Mouse (Mus musculus): ENCODE measurements at regions not wholly inside any gene's neighbourhood (a gene's known extent, or its start where the extent isn't known, plus 50 kb on each side); places are given as distances from the start of the nearest gene placed in this dataset.
"Not testable (repeated sequence)": the region's sequence is repeated elsewhere in the genome, so short reads cannot be mapped to it uniquely, and the experiment has no call there.

DNA sequence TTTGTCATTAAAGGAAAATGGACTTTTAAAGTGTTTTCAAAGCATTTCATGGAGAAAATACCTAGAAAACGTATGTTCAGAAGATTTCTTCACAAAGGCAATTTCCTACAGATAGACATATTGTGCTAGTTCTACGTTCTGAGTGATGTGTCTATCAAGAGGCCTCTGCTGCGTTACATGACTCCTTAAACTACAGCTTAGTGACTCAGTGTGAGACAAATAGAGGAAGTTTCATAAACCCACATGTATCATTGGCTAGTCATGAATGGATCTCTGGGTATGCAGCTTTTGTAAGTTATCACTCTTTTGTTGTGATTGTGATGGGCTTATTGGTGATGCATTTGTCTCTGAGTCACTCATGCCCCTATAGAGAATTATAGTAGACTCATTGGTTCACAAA, 1067.3 kb upstream of the Sel1l start:
- Histone ChIP-seq H3K27me3 (replicated peaks; ENCODE audit: control insufficient read depth, insufficient read depth, low read length) (no peaks in the 10 kb centered on the region), H3K4me3 (replicated peaks; ENCODE audit: low read length) (no peak overlapping the region), H3K9me3 (ENCODE audit: control insufficient read depth, low read length) (no peaks in the 10 kb centered on the region), H3K4me1 (replicated peaks; ENCODE audit: control insufficient read depth, insufficient read depth, low read length) (no peaks in the 10 kb centered on the region), H3K27ac (ENCODE audit: low read length) (no peak overlapping the region), H3K4me2 (ENCODE audit: low read length) (no peak overlapping the region), H3K9ac (replicated peaks; ENCODE audit: low read depth, low read length) (no peak overlapping the region), H3K36me3 (ENCODE audit: control insufficient read depth, insufficient read depth) (no peaks in the 10 kb centered on the region)
- no peak for ATAC-seq
- WGBS: 82% methylated on average over 3 of the region's 3 CpGs

DNA sequence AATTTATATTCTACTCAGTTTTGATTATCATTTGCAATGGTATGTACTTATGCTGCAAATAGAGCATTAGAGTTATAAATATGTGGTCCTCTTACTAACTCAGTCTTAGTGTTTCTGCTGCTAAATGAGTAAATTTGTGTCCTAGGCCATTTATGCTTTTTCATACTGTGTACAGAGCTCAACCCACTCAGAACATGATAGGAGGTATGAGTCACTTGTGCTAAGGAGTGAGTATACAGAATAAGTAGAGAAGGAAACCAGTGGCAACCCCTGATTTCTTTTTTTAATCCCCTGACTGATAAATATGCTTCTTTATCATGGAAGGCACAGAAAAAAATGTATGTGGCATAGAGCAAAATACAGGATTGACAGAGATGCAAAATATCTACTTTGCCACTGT, 1066.8 kb upstream of the Sel1l start:
- no peaks in the 10 kb centered on the region for H3K4me1 ChIP-seq (replicated peaks; ENCODE audit: control insufficient read depth, insufficient read depth, low read length)
- H3K9me3 ChIP-seq (ENCODE audit: control insufficient read depth, low read length): no peaks in the 10 kb centered on the region
- no peaks in the 10 kb centered on the region for H3K27me3 ChIP-seq (replicated peaks; ENCODE audit: control insufficient read depth, insufficient read depth, low read length)
- ATAC-seq: no peak
- H3K4me3 ChIP-seq (replicated peaks; ENCODE audit: low read length): no peak overlapping the region
- no peak overlapping the region for H3K27ac ChIP-seq (ENCODE audit: low read length)
- H3K9ac ChIP-seq (replicated peaks; ENCODE audit: low read depth, low read length): no peak overlapping the region
- H3K36me3 ChIP-seq (ENCODE audit: control insufficient read depth, insufficient read depth): no peaks in the 10 kb centered on the region
- no peak overlapping the region for H3K4me2 ChIP-seq (ENCODE audit: low read length)

DNA sequence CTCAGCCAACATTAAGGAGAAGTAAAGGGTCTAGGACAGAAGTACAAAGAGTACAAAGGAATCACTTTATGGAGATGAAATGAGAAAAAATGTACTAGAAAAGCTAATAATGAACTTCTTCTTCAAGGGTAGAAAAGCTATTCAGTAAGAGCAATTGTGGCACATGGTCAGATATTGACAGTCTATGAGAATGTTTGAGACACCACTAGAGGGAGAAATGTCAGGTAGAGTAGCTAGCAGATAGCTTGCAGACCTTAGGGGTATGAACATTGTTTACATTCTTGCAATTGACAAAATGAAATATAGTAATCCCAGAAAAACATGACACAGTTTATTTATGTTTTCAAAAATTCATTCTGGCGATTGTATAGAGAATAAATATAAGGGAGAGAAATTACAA, 1066.2 kb upstream of the Sel1l start:
- WGBS: 87% methylated on average over 1 of the region's 1 CpGs
- Histone ChIP-seq H3K9me3 (ENCODE audit: control insufficient read depth, low read length) (no peaks in the 10 kb centered on the region), H3K27ac (ENCODE audit: low read length) (no peak overlapping the region), H3K4me1 (replicated peaks; ENCODE audit: control insufficient read depth, insufficient read depth, low read length) (no peaks in the 10 kb centered on the region), H3K27me3 (replicated peaks; ENCODE audit: control insufficient read depth, insufficient read depth, low read length) (no peaks in the 10 kb centered on the region), H3K4me3 (replicated peaks; ENCODE audit: low read length) (no peak overlapping the region), H3K4me2 (ENCODE audit: low read length) (no peak overlapping the region), H3K9ac (replicated peaks; ENCODE audit: low read depth, low read length) (no peak overlapping the region), H3K36me3 (ENCODE audit: control insufficient read depth, insufficient read depth) (no peaks in the 10 kb centered on the region)
- ATAC-seq: no peak

DNA sequence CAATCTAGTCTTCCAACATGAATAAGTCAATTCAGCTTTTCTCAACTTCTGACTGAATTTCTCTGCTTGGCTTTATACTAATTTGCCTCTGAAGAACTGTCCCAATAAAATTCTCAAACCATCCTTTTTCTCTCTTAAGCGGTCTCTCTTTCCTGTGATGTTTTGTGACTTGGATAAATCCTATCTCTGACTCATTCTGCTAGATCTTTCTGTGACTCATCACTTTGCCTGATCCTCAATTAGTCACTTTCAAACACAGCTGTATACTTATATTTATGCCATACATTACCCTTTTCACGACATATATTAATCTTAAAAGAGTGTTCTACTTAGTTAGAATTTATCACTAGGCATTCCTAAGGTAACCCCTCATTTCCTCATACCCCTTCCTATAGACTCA, 1055.4 kb upstream of the Sel1l start:
- no peak for ATAC-seq
- H3K4me1 ChIP-seq (replicated peaks; ENCODE audit: control insufficient read depth, insufficient read depth, low read length): no peaks in the 10 kb centered on the region
- no peaks in the 10 kb centered on the region for H3K27me3 ChIP-seq (replicated peaks; ENCODE audit: control insufficient read depth, insufficient read depth, low read length)
- H3K9me3 ChIP-seq (ENCODE audit: control insufficient read depth, low read length): no peaks in the 10 kb centered on the region
- WGBS: 86% methylated on average over 2 of the region's 2 CpGs
- no peaks in the 10 kb centered on the region for H3K36me3 ChIP-seq (ENCODE audit: control insufficient read depth, insufficient read depth)
- no peak overlapping the region for H3K9ac ChIP-seq (replicated peaks; ENCODE audit: low read depth, low read length)
- H3K4me2 ChIP-seq (ENCODE audit: low read length): no peak overlapping the region
- H3K27ac ChIP-seq (ENCODE audit: low read length): no peak overlapping the region
- H3K4me3 ChIP-seq (replicated peaks; ENCODE audit: low read length): no peak overlapping the region

DNA sequence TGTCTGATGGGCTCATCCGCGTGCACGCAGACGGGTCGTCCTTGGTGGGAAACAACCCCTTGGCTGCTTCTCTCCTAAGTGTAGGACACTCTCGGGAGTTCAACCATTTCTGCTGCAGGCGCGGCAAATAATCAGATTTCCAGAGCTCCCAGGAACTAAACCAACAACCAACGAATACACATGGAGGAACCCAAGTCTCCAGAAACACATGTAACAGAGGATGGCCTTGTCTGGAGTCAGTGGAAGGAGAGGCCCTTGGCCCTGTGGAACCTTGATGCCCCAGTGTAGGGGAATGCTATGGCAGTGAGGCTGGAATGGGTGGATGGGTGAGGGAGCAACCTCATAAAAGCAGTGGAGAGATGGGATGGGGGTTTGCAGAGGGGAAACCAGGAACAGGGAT, 1043.4 kb upstream of the Sel1l start:
- no peaks in the 10 kb centered on the region for H3K9me3 ChIP-seq (ENCODE audit: control insufficient read depth, low read length)
- H3K36me3 ChIP-seq (ENCODE audit: control insufficient read depth, insufficient read depth): no peaks in the 10 kb centered on the region
- H3K27me3 ChIP-seq (replicated peaks; ENCODE audit: control insufficient read depth, insufficient read depth, low read length): no peaks in the 10 kb centered on the region
- no peak overlapping the region for H3K27ac ChIP-seq (ENCODE audit: low read length)
- no peak overlapping the region for H3K4me2 ChIP-seq (ENCODE audit: low read length)
- no peak overlapping the region for H3K9ac ChIP-seq (replicated peaks; ENCODE audit: low read depth, low read length)
- H3K4me1 ChIP-seq (replicated peaks; ENCODE audit: control insufficient read depth, insufficient read depth, low read length): no peaks in the 10 kb centered on the region
- 95% methylated on average over 4 of the region's 9 CpGs for WGBS
- no peak overlapping the region for H3K4me3 ChIP-seq (replicated peaks; ENCODE audit: low read length)
- no peak for ATAC-seq

DNA sequence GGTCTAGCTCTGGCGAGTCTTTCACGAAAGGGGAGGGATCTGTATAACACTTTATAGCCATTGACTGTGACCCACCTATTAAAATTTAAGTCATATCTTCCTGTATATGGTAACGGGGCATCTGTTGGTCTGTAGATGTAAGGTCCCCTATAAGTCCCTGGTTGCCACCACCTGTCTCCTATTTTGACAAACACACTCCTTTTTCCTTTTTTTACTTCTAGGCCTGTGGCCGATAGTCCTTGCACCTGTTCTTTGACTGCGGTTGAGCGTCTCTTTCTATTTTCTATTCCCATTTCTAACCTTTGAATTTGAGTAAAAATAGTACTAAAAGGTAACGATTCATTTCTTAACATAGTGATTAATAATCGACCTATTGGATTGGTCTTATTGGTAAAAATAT, 1042.7 kb upstream of the Sel1l start:
- H3K4me3 ChIP-seq (replicated peaks; ENCODE audit: low read length); H3K27ac ChIP-seq (ENCODE audit: low read length); H3K4me1 ChIP-seq (replicated peaks; ENCODE audit: control insufficient read depth, insufficient read depth, low read length); H3K36me3 ChIP-seq (ENCODE audit: control insufficient read depth, insufficient read depth); H3K9me3 ChIP-seq (ENCODE audit: control insufficient read depth, low read length); H3K4me2 ChIP-seq (ENCODE audit: low read length); ATAC-seq; H3K9ac ChIP-seq (replicated peaks; ENCODE audit: low read depth, low read length); H3K27me3 ChIP-seq (replicated peaks; ENCODE audit: control insufficient read depth, insufficient read depth, low read length): not testable (repeated sequence)
- WGBS: no CpG with 5 or more reads among the region's 8 CpGs

DNA sequence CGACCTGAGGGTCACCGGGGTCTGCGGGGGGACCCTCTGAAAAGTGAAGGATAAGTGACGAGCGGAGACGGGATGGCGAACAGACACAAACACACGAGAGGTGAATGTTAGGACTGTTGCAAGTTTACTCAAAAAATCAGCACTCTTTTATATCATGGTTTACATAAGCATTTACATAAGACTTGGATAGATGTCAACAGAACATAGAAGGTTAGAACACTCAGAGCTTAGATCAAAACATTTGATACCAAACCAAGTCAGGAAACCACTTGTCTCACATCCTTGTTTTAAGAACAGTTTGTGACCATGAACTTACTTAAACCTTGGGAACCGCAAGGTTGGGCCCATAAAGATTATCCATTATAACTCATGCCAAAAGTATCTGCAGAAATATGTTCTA, 1042.2 kb upstream of the Sel1l start:
- H3K27ac ChIP-seq (ENCODE audit: low read length); H3K9me3 ChIP-seq (ENCODE audit: control insufficient read depth, low read length): not testable (repeated sequence)

DNA sequence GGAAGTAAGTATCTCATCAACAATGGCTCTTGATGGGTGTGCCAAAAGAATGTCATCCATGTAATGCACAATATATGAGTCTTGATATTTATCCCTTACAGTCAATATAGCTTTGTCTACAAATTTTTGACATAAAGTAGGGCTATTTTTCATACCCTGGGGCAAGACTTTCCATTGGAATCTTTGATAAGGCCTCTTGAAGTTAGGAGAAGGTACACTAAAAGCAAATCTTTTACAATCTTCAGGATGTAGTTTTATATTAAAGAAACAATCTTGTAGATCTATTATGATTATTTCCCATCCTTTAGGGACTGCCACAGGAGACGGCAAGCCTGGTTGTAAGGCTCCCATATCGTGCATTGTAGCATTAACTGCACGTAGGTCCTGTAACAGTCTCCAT, 1038.8 kb upstream of the Sel1l start:
- WGBS: 96% methylated on average over 3 of the region's 3 CpGs
- Histone ChIP-seq H3K9me3 (ENCODE audit: control insufficient read depth, low read length) (peaks cover 6% of the 10 kb centered on the region; the same call in 1 of the 2 replicates), H3K27me3 (replicated peaks; ENCODE audit: control insufficient read depth, insufficient read depth, low read length) (no peaks in the 10 kb centered on the region), H3K36me3 (ENCODE audit: control insufficient read depth, insufficient read depth) (no peaks in the 10 kb centered on the region), H3K27ac (ENCODE audit: low read length) (no peak overlapping the region), H3K4me1 (replicated peaks; ENCODE audit: control insufficient read depth, insufficient read depth, low read length) (no peaks in the 10 kb centered on the region), H3K4me3 (replicated peaks; ENCODE audit: low read length) (no peak overlapping the region), H3K9ac (replicated peaks; ENCODE audit: low read depth, low read length) (no peak overlapping the region), H3K4me2 (ENCODE audit: low read length) (no peak overlapping the region)
- no peak for ATAC-seq

More for the DNA sequence above, 1042.2 kb upstream of the Sel1l start:
- ATAC-seq; H3K4me1 ChIP-seq (replicated peaks; ENCODE audit: control insufficient read depth, insufficient read depth, low read length); H3K4me3 ChIP-seq (replicated peaks; ENCODE audit: low read length); H3K27me3 ChIP-seq (replicated peaks; ENCODE audit: control insufficient read depth, insufficient read depth, low read length); H3K36me3 ChIP-seq (ENCODE audit: control insufficient read depth, insufficient read depth); H3K4me2 ChIP-seq (ENCODE audit: low read length); H3K9ac ChIP-seq (replicated peaks; ENCODE audit: low read depth, low read length): not testable (repeated sequence)
- 100% methylated on average over 3 of the region's 9 CpGs for WGBS

DNA sequence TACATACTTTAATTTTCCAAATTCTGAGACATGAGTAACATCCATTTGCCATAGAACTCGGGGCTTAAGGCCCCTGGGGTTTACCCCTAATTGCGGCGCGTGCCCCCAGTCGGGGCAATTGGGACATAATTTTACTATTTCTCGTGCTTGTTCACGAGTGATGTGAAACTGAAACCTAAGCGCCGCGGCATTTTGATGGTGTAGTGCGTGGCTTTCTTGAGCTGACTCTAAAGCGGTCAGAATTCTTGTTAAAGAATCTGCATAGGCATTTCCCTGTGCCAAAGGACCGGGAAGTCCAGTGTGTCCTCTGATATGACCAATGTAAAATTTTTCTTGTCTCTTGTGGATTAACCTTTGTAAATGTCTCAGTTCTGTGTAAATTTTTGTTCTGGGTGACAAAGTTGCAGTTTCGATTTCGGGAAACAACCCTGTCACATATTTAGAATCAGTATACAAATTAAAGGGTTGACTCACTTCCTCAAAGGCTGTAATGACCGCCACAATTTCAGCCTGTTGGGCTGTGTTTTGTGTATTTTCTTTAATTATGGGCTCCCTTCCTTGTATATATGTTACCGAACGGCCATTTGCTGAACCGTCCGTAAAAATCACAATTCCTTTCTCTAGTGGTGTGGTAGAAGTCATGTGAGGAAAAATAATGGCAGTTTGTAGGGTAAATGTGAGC, 1037.6 kb upstream of the Sel1l start:
- H3K4me3 ChIP-seq (replicated peaks; ENCODE audit: low read length); H3K27me3 ChIP-seq (replicated peaks; ENCODE audit: control insufficient read depth, insufficient read depth, low read length); H3K27ac ChIP-seq (ENCODE audit: low read length); H3K9me3 ChIP-seq (ENCODE audit: control insufficient read depth, low read length); ATAC-seq; H3K4me1 ChIP-seq (replicated peaks; ENCODE audit: control insufficient read depth, insufficient read depth, low read length); H3K36me3 ChIP-seq (ENCODE audit: control insufficient read depth, insufficient read depth); H3K9ac ChIP-seq (replicated peaks; ENCODE audit: low read depth, low read length); H3K4me2 ChIP-seq (ENCODE audit: low read length): not testable (repeated sequence)
- 95% methylated on average over 20 of the region's 20 CpGs for WGBS

DNA sequence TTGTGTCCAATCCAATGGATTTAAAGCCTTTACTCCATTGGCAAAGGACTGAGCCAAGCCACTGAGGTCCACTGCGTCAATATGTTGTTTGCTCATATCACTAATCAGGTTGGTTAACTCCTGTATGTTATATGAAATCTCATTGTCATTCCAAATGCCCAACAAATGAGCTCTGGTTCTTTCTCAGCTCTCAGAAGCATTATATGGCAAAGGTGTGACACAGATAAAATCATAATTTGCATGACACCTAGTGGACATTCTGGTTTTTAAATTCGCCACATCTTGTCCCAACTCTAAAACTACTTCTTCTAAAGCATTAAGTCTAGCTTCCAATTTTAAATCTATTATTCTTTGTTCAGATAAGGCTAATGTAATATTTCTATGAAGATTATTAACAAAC, 1035.1 kb upstream of the Sel1l start:
- ATAC-seq; H3K4me1 ChIP-seq (replicated peaks; ENCODE audit: control insufficient read depth, insufficient read depth, low read length); H3K27ac ChIP-seq (ENCODE audit: low read length); H3K36me3 ChIP-seq (ENCODE audit: control insufficient read depth, insufficient read depth); H3K9ac ChIP-seq (replicated peaks; ENCODE audit: low read depth, low read length); H3K4me2 ChIP-seq (ENCODE audit: low read length); H3K9me3 ChIP-seq (ENCODE audit: control insufficient read depth, low read length); H3K4me3 ChIP-seq (replicated peaks; ENCODE audit: low read length); H3K27me3 ChIP-seq (replicated peaks; ENCODE audit: control insufficient read depth, insufficient read depth, low read length): not testable (repeated sequence)
- 91% methylated on average over 2 of the region's 2 CpGs for WGBS
